Mouse (Mus musculus): ENCODE measurements around the gene Lcmt1. TPM values are rescaled to one million over a fixed set of nuclear protein-coding genes. Genes with fewer than 3 reads are reported as not detected.
A peak's percentile ranks its signal among the peaks of the same experiment; 100 is the strongest.

Lcmt1 gene
- polyA plus RNA-seq, 1 experiment from 2014 or later, result 30.6 TPM

DNA sequence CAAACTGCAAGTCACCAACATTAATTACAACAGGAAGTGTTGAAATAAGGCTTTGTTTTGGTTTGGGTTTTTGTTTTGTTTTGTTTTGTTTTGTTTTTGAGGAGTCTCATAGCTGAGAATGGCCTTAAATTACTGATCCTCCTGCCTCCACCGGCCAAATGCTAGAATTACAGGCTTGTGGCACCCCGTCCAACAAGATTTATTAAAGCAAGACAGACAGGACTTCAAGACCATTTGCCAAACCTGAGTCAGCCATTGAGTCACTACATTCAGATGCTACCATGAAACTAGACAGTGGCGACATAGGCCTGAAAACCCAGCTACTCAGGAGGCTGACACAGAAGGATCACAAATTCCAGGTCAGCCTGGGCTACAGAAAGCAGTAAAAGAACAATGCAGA, 1.9 kb downstream of the Lcmt1 start:
- Histone ChIP-seq H3K9ac (no peak overlapping the region), H3K27ac (no peak overlapping the region), H3K9me3 (replicated peaks) (no peaks in the 10 kb centered on the region), H3K27me3 (no peaks in the 10 kb centered on the region), H3K36me3 (no peaks in the 10 kb centered on the region), H3K4me1 (replicated peaks) (peaks cover 38% of the 10 kb centered on the region), H3K4me3 (replicated peaks) (no peak overlapping the region), H3K4me2 (no peak overlapping the region)
- DNase-seq (no peak), ATAC-seq (ENCODE audit: low read depth) (no peak)
- WGBS (ENCODE audit: insufficient replicate concordance), result 60% methylated on average over 3 of the region's 3 CpGs

DNA sequence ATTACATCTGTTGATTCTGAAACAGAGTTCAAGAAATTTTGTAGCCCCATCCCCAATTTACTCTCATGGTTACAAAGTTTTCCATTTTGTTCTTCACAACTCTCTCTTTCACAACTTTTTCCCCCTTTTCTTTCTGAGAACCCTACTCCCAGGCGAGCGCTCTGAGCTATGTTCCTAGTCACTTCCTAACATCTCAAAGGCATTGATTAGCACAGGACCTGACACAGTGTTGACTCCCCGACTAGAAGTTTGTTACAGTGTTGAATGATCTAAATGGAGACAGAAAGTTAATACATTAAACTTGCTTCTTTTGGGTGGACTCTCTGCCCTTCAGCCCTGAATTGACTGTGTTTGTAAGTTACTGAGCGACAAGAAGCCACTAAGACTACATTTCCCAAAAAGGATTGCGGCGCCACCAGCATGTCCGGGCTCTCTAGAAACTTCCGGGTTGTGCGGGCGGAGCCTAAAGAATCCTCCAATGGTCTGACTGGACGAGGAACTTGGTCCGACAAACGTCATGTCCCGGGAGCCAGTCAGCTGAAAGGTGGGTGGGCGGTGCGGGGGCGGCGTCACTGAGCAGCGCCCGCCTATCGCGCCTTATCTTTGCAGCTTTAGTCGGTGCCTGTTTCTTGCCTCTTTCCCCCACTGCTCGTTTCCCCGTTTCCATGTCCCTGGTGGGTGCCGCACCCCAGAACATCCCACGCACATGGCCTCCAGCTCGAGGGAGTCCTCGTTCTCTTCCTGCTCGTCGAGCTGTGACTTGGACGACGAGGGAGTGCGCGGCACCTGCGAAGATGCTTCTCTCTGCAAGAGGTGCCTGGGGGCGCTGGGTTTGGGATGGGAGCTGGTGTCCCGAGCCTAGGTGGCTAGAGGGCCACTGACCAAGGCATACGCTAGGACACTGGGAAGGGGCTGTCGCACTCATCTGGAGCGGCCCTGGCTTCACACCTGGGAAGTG, 8.1 kb downstream of the Lcmt1 start:
- H3K4me3 ChIP-seq (replicated peaks), result peak overlapping the region; percentile 85
- ATAC-seq (ENCODE audit: low read depth) (peak; percentile 99), DNase-seq (peak; percentile 95)
- 4% methylated on average over 41 of the region's 41 CpGs for WGBS (ENCODE audit: insufficient replicate concordance)
- no peaks in the 10 kb centered on the region for H3K27me3 ChIP-seq
- peak overlapping the region; percentile 74 for H3K27ac ChIP-seq
- H3K4me2 ChIP-seq, result peak overlapping the region; percentile 96
- peak overlapping the region; percentile 88 for H3K9ac ChIP-seq
- H3K4me1 ChIP-seq (replicated peaks), result peaks cover 33% of the 10 kb centered on the region
- H3K9me3 ChIP-seq (replicated peaks), result no peaks in the 10 kb centered on the region
- H3K36me3 ChIP-seq, result peaks cover 1% of the 10 kb centered on the region; the same call in 1 of the 2 replicates

DNA sequence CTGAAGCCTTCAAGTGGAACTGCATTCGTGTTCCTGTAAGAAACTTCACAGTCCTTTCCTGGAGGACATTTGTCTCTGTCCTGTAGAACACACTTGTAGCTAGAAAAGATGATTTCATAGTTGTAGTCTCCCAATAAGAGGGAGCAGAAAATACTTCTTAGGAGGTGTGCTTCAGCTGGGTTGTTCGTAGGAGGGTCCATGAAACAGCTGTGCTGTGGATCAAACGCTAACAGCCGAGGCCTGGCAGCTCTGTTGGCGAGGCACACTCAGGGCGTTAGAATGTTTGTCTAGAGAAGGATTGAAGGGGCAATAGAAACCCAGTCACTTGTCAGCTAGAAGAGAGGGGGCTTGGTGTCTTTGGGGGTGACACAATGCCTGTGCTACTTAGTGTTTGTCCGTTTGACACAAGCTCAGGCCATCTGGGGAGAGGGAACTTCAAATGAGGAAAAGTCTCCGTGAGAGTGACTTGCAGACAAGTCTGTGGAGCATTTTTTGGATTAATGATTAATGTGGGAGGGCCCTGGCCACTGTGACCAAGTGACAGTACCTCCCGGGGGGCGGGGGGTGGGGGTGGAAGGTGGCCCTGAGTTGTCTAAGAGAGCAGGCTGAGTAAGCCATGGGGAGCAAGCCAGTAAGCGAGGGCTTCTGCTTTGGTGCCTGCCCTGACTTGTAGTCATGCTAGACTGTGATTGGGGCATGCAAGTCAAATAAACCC, 16.3 kb downstream of the Lcmt1 start:
- WGBS (ENCODE audit: insufficient replicate concordance), result 66% methylated on average over 11 of the region's 11 CpGs
- H3K4me2 ChIP-seq, result no peak overlapping the region
- H3K9ac ChIP-seq, result no peak overlapping the region
- peak overlapping the region; percentile 15; the same call in 1 of the 2 replicates for H3K27ac ChIP-seq
- no peak overlapping the region for H3K4me3 ChIP-seq (replicated peaks)
- H3K27me3 ChIP-seq, result no peaks in the 10 kb centered on the region
- H3K36me3 ChIP-seq, result peaks cover 38% of the 10 kb centered on the region
- no peak for DNase-seq
- H3K9me3 ChIP-seq (replicated peaks), result no peaks in the 10 kb centered on the region
- ATAC-seq (ENCODE audit: low read depth), result peak; percentile 53; the same call in 1 of the 2 replicates
- peaks cover 11% of the 10 kb centered on the region; the same call in 1 of the 2 replicates for H3K4me1 ChIP-seq (replicated peaks)

DNA sequence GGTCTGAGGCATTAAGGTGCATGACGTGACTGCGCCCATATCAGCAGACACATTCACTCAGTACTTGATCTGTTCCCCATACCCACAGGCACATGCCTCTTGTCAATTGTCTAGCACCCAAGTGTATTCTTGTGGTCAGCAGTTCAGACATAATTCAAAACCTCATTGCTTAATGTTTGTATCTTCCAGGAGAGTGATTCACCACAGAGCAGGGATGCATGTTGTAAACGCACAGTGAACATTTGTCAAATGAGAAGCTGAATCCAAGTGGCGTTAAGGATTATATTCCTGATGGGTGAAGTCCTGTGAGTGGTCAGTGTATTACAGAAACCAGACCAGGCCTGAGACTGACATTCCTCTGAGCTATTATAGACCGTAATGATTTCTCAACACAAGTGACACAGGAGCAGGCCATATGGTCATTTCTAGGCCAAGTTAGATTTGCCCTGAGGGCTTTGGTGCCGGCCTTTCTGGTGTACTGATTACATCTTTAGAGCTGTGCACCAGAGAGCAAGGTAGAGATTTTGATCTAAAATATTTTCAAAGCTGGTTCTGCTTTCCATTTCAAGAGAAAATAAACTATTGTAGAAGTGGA, 20.2 kb downstream of the Lcmt1 start:
- H3K27ac ChIP-seq, result no peak overlapping the region
- WGBS (ENCODE audit: insufficient replicate concordance), result 85% methylated on average over 6 of the region's 6 CpGs
- no peaks in the 10 kb centered on the region for H3K9me3 ChIP-seq (replicated peaks)
- H3K4me1 ChIP-seq (replicated peaks), result peaks cover 17% of the 10 kb centered on the region
- no peak overlapping the region for H3K9ac ChIP-seq
- H3K4me2 ChIP-seq, result no peak overlapping the region
- no peak for ATAC-seq (ENCODE audit: low read depth)
- H3K4me3 ChIP-seq (replicated peaks), result no peak overlapping the region
- no peaks in the 10 kb centered on the region for H3K27me3 ChIP-seq
- peaks cover 48% of the 10 kb centered on the region for H3K36me3 ChIP-seq
- no peak for DNase-seq

GRCm38 (mm10) chr7:123394271-123394670, 24.7 kb downstream of the Lcmt1 start:
- Histone ChIP-seq H3K27me3 (no peaks in the 10 kb centered on the region), H3K4me3 (replicated peaks) (no peak overlapping the region), H3K36me3 (peaks cover 24% of the 10 kb centered on the region), H3K9me3 (replicated peaks) (no peaks in the 10 kb centered on the region), H3K4me2 (no peak overlapping the region), H3K27ac (no peak overlapping the region), H3K9ac (no peak overlapping the region), H3K4me1 (replicated peaks) (peaks cover 19% of the 10 kb centered on the region)
- WGBS (ENCODE audit: insufficient replicate concordance), result 79% methylated on average over 6 of the region's 6 CpGs
- no peak for ATAC-seq (ENCODE audit: low read depth)
- DNase-seq, result no peak

GRCm38 (mm10) chr7:123396900-123397299, 27.3 kb downstream of the Lcmt1 start:
- ATAC-seq (ENCODE audit: low read depth) (no peak), DNase-seq (no peak)
- H3K4me3 ChIP-seq (replicated peaks), result no peak overlapping the region
- no peaks in the 10 kb centered on the region for H3K9me3 ChIP-seq (replicated peaks)
- 84% methylated on average over 5 of the region's 5 CpGs for WGBS (ENCODE audit: insufficient replicate concordance)
- H3K27me3 ChIP-seq, result no peaks in the 10 kb centered on the region
- H3K36me3 ChIP-seq, result peaks cover 20% of the 10 kb centered on the region
- no peak overlapping the region for H3K9ac ChIP-seq
- H3K4me2 ChIP-seq, result no peak overlapping the region
- peaks cover 24% of the 10 kb centered on the region for H3K4me1 ChIP-seq (replicated peaks)
- H3K27ac ChIP-seq, result no peak overlapping the region

DNA sequence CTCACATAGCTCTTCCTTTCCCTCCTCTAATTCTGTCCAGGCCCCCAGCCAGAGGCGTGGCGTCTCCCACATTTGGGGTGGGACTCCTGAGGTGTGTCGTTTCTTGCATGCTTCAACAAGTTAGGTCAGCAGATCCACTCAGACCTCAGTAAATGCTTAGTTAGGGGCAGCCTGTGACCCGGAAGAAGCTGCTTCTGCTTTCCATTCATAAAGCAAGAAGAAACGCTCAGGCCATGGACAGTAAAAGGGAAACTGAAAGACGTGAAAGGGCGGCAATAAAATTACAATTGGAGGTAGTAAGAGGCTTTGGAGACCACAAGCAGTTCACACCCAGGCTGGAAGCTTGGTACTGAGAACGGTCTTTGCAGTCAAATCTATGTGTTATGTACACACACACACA, 27.8 kb downstream of the Lcmt1 start:
- H3K36me3 ChIP-seq, result peaks cover 20% of the 10 kb centered on the region
- no peak for DNase-seq
- no peak overlapping the region for H3K4me2 ChIP-seq
- no peaks in the 10 kb centered on the region for H3K27me3 ChIP-seq
- no peak for ATAC-seq (ENCODE audit: low read depth)
- WGBS (ENCODE audit: insufficient replicate concordance), result 63% methylated on average over 8 of the region's 8 CpGs
- H3K9me3 ChIP-seq (replicated peaks), result no peaks in the 10 kb centered on the region
- no peak overlapping the region for H3K27ac ChIP-seq
- H3K4me1 ChIP-seq (replicated peaks), result peaks cover 24% of the 10 kb centered on the region
- H3K4me3 ChIP-seq (replicated peaks), result no peak overlapping the region
- no peak overlapping the region for H3K9ac ChIP-seq

- Histone ChIP-seq H3K4me1 (replicated peaks) (peaks cover 24% of the 10 kb centered on the region), H3K9ac (no peak overlapping the region), H3K4me3 (replicated peaks) (no peak overlapping the region), H3K27ac (no peak overlapping the region), H3K9me3 (replicated peaks) (no peaks in the 10 kb centered on the region), H3K36me3 (peaks cover 24% of the 10 kb centered on the region), H3K4me2 (no peak overlapping the region), H3K27me3 (no peaks in the 10 kb centered on the region)
- ATAC-seq (ENCODE audit: low read depth) (no peak), DNase-seq (no peak)
- WGBS (ENCODE audit: insufficient replicate concordance), result 81% methylated on average over 8 of the region's 8 CpGs
These were observed 28.3 kb downstream of the Lcmt1 start for GRCm38 (mm10) chr7:123397931-123398330.

GRCm38 (mm10) chr7:123398828-123399227, 29.2 kb downstream of the Lcmt1 start:
- WGBS (ENCODE audit: insufficient replicate concordance), result 23% methylated on average over 7 of the region's 7 CpGs
- DNase-seq (peak; percentile 35), ATAC-seq (ENCODE audit: low read depth) (peak; percentile 56; the same call in 1 of the 2 replicates)

GRCm38 (mm10) chr7:123399286-123399685, 29.7 kb downstream of the Lcmt1 start:
- Histone ChIP-seq H3K27ac (no peak overlapping the region), H3K4me1 (replicated peaks) (peaks cover 18% of the 10 kb centered on the region), H3K36me3 (peaks cover 25% of the 10 kb centered on the region), H3K9ac (no peak overlapping the region), H3K4me2 (no peak overlapping the region), H3K4me3 (replicated peaks) (no peak overlapping the region), H3K9me3 (replicated peaks) (no peaks in the 10 kb centered on the region), H3K27me3 (no peaks in the 10 kb centered on the region)
- no peak for ATAC-seq (ENCODE audit: low read depth)
- 67% methylated on average over 4 of the region's 4 CpGs for WGBS (ENCODE audit: insufficient replicate concordance)
- DNase-seq, result no peak

More at GRCm38 (mm10) chr7:123398828-123399227, 29.2 kb downstream of the Lcmt1 start:
- H3K27ac ChIP-seq, result no peak overlapping the region
- H3K9me3 ChIP-seq (replicated peaks), result no peaks in the 10 kb centered on the region
- H3K4me1 ChIP-seq (replicated peaks), result peaks cover 20% of the 10 kb centered on the region
- peaks cover 21% of the 10 kb centered on the region for H3K36me3 ChIP-seq
- no peak overlapping the region for H3K4me2 ChIP-seq
- no peak overlapping the region for H3K9ac ChIP-seq
- no peak overlapping the region for H3K4me3 ChIP-seq (replicated peaks)
- no peaks in the 10 kb centered on the region for H3K27me3 ChIP-seq

- no peak for DNase-seq
- Histone ChIP-seq H3K9ac (no peak overlapping the region), H3K4me1 (replicated peaks) (peaks cover 29% of the 10 kb centered on the region), H3K4me3 (replicated peaks) (no peak overlapping the region), H3K4me2 (no peak overlapping the region), H3K27me3 (no peaks in the 10 kb centered on the region), H3K27ac (no peak overlapping the region), H3K9me3 (replicated peaks) (no peaks in the 10 kb centered on the region), H3K36me3 (peaks cover 32% of the 10 kb centered on the region)
- no peak for ATAC-seq (ENCODE audit: low read depth)
- WGBS (ENCODE audit: insufficient replicate concordance), result 77% methylated on average over 3 of the region's 3 CpGs
These were observed 31.5 kb downstream of the Lcmt1 start for GRCm38 (mm10) chr7:123401121-123401520.
